Mouse (Mus musculus): ENCODE results near the gene Pgm5.

DNA sequence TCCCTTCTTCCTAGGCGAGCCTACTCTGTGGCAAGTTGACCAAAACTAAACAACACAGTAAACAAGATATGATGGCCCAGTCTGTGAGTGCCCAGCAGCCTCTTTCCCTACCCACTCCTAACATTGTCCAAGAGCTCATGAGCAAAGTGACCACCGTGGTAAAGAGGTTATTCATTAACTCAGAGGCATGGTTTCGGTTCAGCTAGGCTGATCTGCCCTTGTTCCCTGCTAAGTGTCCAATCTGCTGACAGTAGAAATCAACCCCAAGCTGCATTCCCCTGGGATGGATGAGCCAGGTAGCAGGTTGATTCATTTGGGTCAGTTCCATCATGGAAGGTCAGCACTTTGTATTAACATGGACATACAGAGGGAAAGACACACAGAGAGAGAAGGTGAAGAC lies 19.6 kb downstream of the Pgm5 start:
- TF ChIP-seq POLR2A (IDR thresholded peaks at IDR 0.05; ENCODE audit: insufficient read depth, low read length): no peak
- no peak for TF ChIP-seq EP300 (IDR thresholded peaks at IDR 0.05; ENCODE audit: insufficient read depth, low read depth, low read length)
- no peak for TF ChIP-seq CTCF (IDR thresholded peaks at IDR 0.05; ENCODE audit: low read depth, low read length)

All from ES-Bruce4 (cell line).